Mouse (Mus musculus) adrenal gland, adult 18-20 months (tissue): ENCODE measurements at regions not wholly inside any gene's neighbourhood (a gene's known extent, or its start where the extent isn't known, plus 50 kb on each side); places are given as distances from the start of the nearest gene placed in this dataset.

Experiments used
- DNase-seq, 2 experiments: peaks; one replicate each; pipeline ENCODE4 v3.0.0; 2021 to 2022; ENCODE audit warnings: low spot score in 2 of 2

GRCm38 (mm10) chr1:120882959-120883549 lies 280.8 kb downstream of the En1 start:
- DNase-seq, result no peak

DNA sequence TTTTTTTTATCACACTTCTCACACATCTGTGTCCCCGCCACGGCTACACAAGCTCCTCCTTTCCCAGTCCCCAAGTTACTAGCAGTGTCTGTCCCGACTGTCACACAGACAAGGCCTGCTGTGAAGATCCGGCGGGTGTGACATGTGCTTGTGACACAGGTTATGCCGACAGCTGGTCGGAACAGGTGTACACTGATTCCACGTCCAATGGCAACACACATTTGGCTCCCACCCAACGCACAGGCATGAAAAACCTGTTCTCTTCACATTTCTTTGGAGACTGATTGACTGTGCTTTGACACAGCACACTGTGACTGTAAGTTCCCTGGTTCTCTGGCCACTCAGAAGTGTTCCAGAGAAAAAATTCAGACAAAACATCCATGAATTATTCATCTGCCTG lies 281.4 kb downstream of the En1 start:
- no peak for DNase-seq

GRCm38 (mm10) chr1:120910801-120911200 lies 308.6 kb downstream of the En1 start:
- no peak for DNase-seq

GRCm38 (mm10) chr1:120911962-120912670 lies 309.9 kb downstream of the En1 start:
- no peak for DNase-seq

- no peak for DNase-seq
These were observed 319.3 kb downstream of the En1 start for GRCm38 (mm10) chr1:120921540-120921939.

DNA sequence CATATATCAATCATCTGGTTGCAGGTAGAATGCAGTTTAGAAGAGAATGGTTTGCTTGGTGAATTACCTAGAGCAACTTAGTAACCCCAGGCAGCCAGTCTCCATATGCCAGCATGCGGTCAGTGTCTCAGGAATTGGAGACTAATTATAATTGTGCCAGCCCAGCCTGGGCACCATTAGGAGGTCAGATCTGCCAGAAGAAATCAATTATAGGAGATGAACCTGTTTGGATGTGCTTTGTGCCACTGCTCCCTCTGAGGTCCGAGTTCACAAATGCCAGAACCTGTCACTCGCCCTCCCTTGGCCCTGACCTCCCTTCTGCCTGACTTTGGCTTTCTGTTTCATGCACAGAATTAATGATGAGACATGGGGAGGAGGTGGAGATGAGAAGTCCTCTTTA lies 323.1 kb downstream of the En1 start:
- no peak for DNase-seq

DNA sequence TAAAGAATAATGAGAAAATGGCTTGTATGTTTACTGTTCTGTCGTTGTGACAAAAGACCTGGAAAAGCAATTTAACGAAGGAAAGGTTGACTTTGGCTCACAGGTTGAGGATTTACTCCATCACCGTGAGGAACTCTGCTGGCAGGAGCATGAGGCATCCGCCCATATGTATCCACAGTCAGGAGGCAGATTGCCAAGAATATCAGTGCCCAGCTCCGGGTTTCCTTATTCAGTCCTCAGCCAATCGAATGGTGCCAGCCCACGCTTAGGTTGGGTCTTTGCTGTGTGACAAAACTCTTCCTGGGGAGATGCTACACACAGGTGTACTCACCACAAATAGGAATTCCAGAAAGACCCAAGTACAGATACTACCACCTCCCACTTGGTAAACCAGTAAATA lies 327.9 kb downstream of the En1 start:
- DNase-seq, result no peak

GRCm38 (mm10) chr1:120935321-120935720 lies 333.1 kb downstream of the En1 start:
- no peak for DNase-seq

DNA sequence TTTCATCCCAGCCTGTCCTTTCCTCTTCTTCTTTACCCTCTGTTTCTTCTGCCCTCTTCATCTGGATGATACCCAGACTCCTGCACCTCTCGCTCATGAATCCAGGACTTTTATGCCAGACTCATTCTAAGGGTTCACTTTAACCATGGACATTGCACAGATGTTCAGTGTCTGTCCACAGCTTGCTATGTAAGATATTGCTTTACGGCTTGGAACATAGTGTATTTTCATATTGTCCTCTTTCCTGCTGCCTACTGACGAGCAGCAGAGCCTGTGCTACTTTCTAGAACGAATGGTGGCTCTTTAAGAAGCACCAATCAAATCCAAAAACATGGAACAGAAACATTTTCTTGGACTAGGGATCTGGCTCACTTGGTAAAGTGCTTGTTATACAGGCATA lies 341.5 kb downstream of the En1 start:
- no peak for DNase-seq

GRCm38 (mm10) chr1:120946349-120946748 lies 344.1 kb downstream of the En1 start:
- no peak for DNase-seq

DNA sequence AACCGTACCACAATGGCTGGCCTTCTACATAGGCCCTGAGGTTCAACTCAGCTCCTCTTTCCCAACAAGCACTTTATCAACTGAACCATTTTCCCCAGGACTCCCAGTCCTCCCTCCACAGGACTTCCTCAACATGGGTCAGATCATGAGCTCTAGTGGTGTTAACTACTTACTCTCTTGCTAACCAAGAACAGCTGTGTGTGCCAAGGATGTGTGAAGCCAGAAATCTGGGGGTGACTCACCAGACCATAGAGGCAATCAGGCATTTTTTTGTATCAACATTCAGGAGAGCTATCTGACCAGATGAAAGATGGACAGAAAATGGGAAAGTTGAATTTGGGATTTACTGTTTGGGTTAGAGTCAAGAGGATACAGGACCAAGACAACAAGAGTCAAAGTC lies 359.0 kb downstream of the En1 start:
- no peak for DNase-seq

DNA sequence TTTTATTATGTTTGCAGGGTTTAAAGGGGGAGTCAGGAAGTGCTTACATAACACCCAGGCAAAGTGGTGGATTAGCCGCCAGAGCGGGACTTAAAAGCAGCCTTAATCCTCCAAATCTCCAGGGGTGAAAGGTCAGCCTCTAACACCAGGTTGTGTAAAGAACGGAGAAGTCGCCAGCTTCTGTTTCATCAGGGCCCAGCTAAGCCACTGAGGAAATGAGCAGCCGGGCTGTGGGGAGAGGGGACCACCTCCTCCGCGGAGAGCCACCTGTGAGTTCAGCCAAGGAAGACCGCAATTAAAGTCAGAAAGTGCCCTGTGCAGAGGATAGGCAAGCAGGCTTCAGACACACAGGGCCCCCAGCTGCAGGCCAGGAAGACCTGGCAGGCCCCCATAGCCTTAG lies 359.8 kb downstream of the En1 start:
- DNase-seq, result no peak

DNA sequence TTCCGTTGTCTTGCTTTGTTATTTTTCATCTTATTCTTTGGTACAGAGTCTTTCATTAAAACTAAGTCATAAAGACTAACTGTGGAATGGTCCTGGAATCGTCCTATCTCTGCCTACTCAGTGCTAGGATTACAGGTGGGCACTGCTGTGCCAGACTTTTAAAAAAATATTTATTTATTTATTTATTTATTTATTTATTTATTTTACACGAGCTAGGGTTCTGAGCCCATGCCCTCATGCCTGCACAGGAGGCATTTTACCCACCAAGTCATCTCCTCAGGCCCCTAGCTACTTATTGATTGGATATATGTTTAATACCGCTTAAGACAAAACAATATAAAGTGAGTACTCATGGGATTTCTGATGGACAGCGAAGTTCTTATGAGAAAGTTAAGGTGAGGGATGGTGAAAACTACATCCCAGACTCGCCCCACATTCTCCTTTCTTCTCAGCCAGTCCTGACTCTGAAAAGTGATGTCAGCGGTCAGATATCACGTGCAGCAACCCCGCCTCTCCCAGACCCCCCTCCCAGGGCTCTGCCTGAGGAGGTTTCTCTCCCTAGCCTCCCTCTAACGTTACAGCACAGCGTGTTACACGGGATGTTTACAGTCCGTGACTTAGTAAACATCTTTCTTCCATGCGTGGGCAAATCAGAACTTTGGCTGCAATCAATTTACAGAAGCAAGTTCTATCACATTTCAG lies 361.4 kb downstream of the En1 start:
- no peak for DNase-seq

DNA sequence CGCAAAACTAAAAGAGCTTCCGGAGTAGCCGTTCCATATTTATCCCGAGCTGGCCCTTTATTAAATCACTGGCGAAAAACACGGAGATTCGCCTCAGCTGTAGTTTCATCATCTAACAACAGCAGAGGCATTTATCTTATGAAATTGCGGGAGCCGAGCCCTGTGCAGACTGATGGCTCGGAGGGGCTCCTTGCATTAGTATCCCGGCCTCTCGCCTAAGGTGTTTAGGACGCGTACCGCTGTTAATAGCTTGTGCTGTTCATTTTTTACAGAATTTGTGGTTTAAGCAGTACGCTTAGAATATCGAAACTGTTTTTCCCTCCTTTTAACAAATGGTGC lies 361.9 kb downstream of the En1 start:
- no peak for DNase-seq

DNA sequence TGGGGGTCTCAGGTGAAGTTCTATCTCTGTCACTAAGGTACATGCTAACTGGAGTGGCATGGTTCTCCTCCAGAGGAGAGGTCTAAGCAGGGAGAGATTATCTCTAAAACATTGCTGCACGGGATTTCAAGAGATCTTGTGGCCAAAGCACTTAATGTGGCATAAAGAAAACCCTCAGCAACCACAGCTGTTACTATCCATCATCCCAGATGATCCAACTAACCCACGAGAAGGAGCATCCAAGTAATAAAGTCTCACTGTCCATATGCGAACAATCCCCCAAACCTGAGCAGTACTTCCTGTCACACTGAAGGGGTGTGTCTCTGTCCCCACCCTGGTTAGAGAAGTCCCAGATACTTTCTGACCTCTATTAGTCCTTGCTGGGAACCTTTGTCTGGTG lies 363.9 kb downstream of the En1 start:
- no peak for DNase-seq

GRCm38 (mm10) chr1:120974661-120975060 lies 357.7 kb downstream of the Insig2 start:
- DNase-seq, result no peak

- DNase-seq, result no peak
These were observed 327.9 kb downstream of the Insig2 start for GRCm38 (mm10) chr1:121004535-121004934.

DNA sequence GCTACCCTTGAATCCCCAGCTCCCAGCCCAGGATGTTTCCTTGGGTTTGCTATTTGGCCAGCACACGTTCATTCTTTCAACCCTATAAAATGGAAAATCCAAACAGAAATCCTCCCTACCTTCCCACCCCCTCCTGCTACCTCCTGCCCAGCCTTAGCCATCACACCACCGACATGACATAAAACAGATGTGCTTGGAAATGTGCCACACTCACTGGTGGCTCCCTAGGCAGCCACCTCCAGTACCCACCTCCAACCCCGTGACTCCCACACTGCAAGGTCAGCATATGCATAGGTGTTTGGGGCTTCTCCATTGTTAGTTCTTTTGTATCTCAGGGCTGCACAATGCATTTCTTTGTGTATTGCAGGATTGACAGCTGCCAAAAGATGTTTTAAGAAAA lies 327.2 kb downstream of the Insig2 start:
- no peak for DNase-seq

- no peak for DNase-seq
These were observed 320.3 kb downstream of the Insig2 start for GRCm38 (mm10) chr1:121012126-121012525.

- DNase-seq, result peak in 1 of 2 experiments; percentile 23
These were observed 318.4 kb downstream of the Insig2 start for GRCm38 (mm10) chr1:121013839-121014503.

GRCm38 (mm10) chr1:121029375-121029774 lies 303.0 kb downstream of the Insig2 start:
- DNase-seq, result no peak

DNA sequence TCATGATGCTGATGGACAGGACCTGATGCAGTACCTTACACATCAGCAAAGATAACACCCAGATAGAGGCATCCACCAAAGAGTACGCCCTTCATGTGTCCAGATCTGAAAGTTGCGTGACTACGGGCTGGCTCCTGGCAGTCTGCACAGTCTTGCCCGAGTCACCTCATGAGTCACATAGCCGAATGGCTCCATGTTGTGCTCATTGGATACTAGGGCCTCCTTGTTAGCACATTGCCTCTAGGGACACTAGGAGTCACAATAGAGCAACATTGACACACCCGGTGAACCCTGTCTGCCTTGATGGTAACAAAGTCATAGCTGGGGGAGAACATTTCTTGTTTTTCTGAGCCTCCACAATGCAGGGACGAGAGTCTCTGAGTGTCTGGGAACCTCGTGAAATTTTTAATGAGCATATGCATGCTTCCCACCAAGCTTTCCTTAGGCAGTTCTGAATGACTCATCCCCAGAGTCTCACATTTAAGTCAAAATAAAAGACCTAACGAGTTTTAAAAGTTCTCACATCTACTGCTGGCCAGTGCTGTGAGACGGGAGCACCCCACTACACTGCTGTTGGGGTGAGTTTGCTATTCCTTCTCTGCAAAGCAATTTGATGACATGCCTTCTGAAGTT lies 297.5 kb downstream of the Insig2 start:
- DNase-seq, result no peak
